Mouse (Mus musculus) megakaryocyte, embryonic 14.5 days (primary cell): Measurements from ENCODE around the gene Aoah. TPM values are rescaled to one million over a fixed set of nuclear protein-coding genes. Genes with fewer than 3 reads are reported as not detected.

Experiments
- H3K27me3 ChIP-seq: replicated peaks from 2 replicates; pipeline ENCODE3; 2012; ENCODE audit warnings: inconsistent platforms
- H3K36me3 ChIP-seq: replicated peaks from 2 replicates; pipeline ENCODE3; 2012; ENCODE audit warnings: low read length, inconsistent platforms, mixed read lengths
- H3K4me1 ChIP-seq: 2 replicates; pipeline ENCODE4 v1.6.1; 2012; ENCODE audit warnings: inconsistent platforms
- H3K4me3 ChIP-seq: replicated peaks from 2 replicates; pipeline ENCODE3; 2012; ENCODE audit warnings: moderate library complexity, mild to moderate bottlenecking, inconsistent platforms
- H3K9me3 ChIP-seq: 2 replicates; pipeline ENCODE4 v1.6.1; 2012; ENCODE audit warnings: inconsistent platforms
- FLI1 ChIP-seq: IDR thresholded peaks from 2 replicates; pipeline ENCODE4 v1.6.1; 2012; ENCODE audit warnings: low read length, inconsistent platforms, mixed read lengths
- GATA1 ChIP-seq: IDR thresholded peaks from 3 replicates; pipeline ENCODE4 v1.6.1; 2012; ENCODE audit warnings: mixed read lengths, low read length, inconsistent platforms, borderline replicate concordance
- polyA plus RNA-seq: library from polyadenylated mRNA; stranded (reverse); fragments of >175 nt; gene quantifications from 2 replicates; pipeline ENCODE4 v1.2.3, GENCODE M21; 2012; ENCODE audit warnings: low replicate concordance; ENCODE audit not compliant: insufficient read depth

The Aoah gene
- polyA plus RNA-seq: 0.48 TPM in 1 of 2 replicates, not detected in the other

GRCm38 (mm10) chr13:20793901-20794300 lies at the start of gene Aoah:
Gene Aoah (plus strand): TSS chr13:20794113.
- Histone ChIP-seq H3K36me3 (no peaks in the 10 kb centered on the region), H3K4me1 (peaks cover 4% of the 10 kb centered on the region), H3K27me3 (no peaks in the 10 kb centered on the region), H3K9me3 (no peaks in the 10 kb centered on the region), H3K4me3 (peak within 1 kb of the TSS; percentile 79)
- TF ChIP-seq GATA1 (no peak), FLI1 (no peak)

GRCm38 (mm10) chr13:20754843-20755242 lies 39.1 kb upstream of the Aoah start:
- Histone ChIP-seq H3K9me3 (no peaks in the 10 kb centered on the region), H3K27me3 (no peaks in the 10 kb centered on the region), H3K4me3 (no peak overlapping the region), H3K4me1 (no peaks in the 10 kb centered on the region), H3K36me3 (no peaks in the 10 kb centered on the region)
- TF ChIP-seq FLI1 (no peak), GATA1 (no peak)

- Histone ChIP-seq H3K36me3 (no peaks in the 10 kb centered on the region), H3K9me3 (no peaks in the 10 kb centered on the region), H3K4me1 (peaks cover 4% of the 10 kb centered on the region), H3K4me3 (no peak overlapping the region), H3K27me3 (no peaks in the 10 kb centered on the region)
- no peak for TF ChIP-seq GATA1
- TF ChIP-seq FLI1: no peak
Measured at GRCm38 (mm10) chr13:20783648-20784047, 10.3 kb upstream of the Aoah start.

GRCm38 (mm10) chr13:20784060-20784459 lies 9.9 kb upstream of the Aoah start:
- H3K9me3 ChIP-seq: no peaks in the 10 kb centered on the region
- no peaks in the 10 kb centered on the region for H3K36me3 ChIP-seq
- TF ChIP-seq GATA1 (no peak), FLI1 (no peak)
- no peaks in the 10 kb centered on the region for H3K27me3 ChIP-seq
- peaks cover 4% of the 10 kb centered on the region for H3K4me1 ChIP-seq
- no peak overlapping the region for H3K4me3 ChIP-seq

GRCm38 (mm10) chr13:20785960-20786359 lies 8.0 kb upstream of the Aoah start:
- Histone ChIP-seq H3K9me3 (no peaks in the 10 kb centered on the region), H3K4me3 (no peak overlapping the region), H3K4me1 (peaks cover 4% of the 10 kb centered on the region), H3K36me3 (no peaks in the 10 kb centered on the region), H3K27me3 (no peaks in the 10 kb centered on the region)
- no peak for TF ChIP-seq GATA1
- no peak for TF ChIP-seq FLI1

DNA sequence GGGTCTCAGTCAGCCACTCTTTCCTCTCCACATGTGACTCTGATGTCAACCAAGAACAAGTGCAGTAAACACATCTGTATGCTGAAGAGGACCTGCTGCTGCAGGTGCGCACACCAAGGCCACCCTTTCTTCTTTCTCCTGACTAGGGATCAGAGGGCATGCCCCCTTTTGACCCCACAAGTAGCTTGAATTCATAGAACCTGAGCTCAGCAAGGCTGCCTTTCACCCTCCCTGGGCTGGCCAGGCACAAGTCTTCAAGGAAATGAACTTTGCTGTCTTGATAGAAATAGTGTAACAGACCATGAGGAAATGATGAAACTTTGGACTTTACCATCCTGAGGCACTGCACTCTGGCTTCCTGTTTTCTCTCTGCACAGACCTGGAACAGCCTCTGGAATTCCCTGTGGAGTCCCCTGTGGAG lies 7.1 kb upstream of the Aoah start:
- Histone ChIP-seq H3K4me3 (no peak overlapping the region), H3K9me3 (no peaks in the 10 kb centered on the region), H3K4me1 (peaks cover 4% of the 10 kb centered on the region), H3K27me3 (no peaks in the 10 kb centered on the region), H3K36me3 (no peaks in the 10 kb centered on the region)
- no peak for TF ChIP-seq FLI1
- TF ChIP-seq GATA1: no peak

DNA sequence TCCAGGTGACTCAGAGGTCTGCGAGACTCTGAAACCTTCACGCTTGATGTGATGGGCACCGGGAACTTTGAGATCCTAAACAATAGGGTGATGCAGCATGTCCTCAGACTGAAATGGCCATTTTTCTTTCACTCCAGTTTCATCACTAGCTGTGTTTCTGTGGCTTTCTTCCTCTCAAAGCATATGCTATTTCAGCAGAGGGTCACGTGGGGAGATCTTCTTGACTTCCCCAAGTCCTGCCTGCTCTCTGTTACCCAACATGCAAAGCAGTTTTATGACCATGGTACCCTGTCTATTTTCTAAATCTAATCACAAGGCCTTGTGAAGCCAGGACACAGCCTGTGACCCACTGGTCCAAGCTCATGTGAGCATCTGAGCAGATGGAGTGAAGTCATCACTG lies 6.0 kb upstream of the Aoah start:
- peaks cover 4% of the 10 kb centered on the region for H3K4me1 ChIP-seq
- H3K4me3 ChIP-seq: no peak overlapping the region
- no peaks in the 10 kb centered on the region for H3K27me3 ChIP-seq
- no peaks in the 10 kb centered on the region for H3K9me3 ChIP-seq
- no peak for TF ChIP-seq GATA1
- no peak for TF ChIP-seq FLI1
- H3K36me3 ChIP-seq: no peaks in the 10 kb centered on the region

DNA sequence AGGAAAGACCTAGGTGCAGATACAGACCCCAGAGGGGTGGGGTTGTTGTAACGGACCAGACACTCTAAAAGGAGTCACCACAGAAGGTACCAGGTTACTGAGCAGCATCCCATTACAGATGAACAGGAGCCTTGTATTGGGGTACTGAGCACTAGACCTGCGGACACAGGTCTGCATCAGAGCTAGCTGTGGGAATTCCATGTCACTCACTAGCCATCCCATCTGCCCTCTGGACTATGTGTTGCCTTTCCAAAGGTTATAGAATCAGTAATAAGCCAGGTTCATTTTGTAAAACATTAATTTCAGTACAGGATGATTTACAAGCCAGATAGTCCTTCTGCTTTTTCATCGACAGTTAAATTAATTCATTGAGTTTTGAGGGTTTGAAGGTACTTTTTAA lies 2.7 kb downstream of the Aoah start:
- Histone ChIP-seq H3K27me3 (no peaks in the 10 kb centered on the region), H3K36me3 (no peaks in the 10 kb centered on the region), H3K9me3 (no peaks in the 10 kb centered on the region), H3K4me1 (peaks cover 4% of the 10 kb centered on the region), H3K4me3 (no peak overlapping the region)
- no peak for TF ChIP-seq GATA1
- no peak for TF ChIP-seq FLI1

GRCm38 (mm10) chr13:20798536-20798935 lies 4.6 kb downstream of the Aoah start:
- peaks cover 4% of the 10 kb centered on the region for H3K4me1 ChIP-seq
- H3K9me3 ChIP-seq: no peaks in the 10 kb centered on the region
- H3K27me3 ChIP-seq: no peaks in the 10 kb centered on the region
- TF ChIP-seq FLI1: no peak
- TF ChIP-seq GATA1: no peak
- no peak overlapping the region for H3K4me3 ChIP-seq
- no peaks in the 10 kb centered on the region for H3K36me3 ChIP-seq

GRCm38 (mm10) chr13:20799772-20800171 lies 5.9 kb downstream of the Aoah start:
- Histone ChIP-seq H3K27me3 (no peaks in the 10 kb centered on the region), H3K36me3 (no peaks in the 10 kb centered on the region), H3K4me1 (no peaks in the 10 kb centered on the region), H3K9me3 (no peaks in the 10 kb centered on the region), H3K4me3 (no peak overlapping the region)
- TF ChIP-seq GATA1: no peak

GRCm38 (mm10) chr13:20800569-20800968 lies 6.7 kb downstream of the Aoah start:
- H3K9me3 ChIP-seq: no peaks in the 10 kb centered on the region
- H3K4me3 ChIP-seq: no peak overlapping the region
- H3K36me3 ChIP-seq: no peaks in the 10 kb centered on the region
- H3K4me1 ChIP-seq: no peaks in the 10 kb centered on the region
- H3K27me3 ChIP-seq: no peaks in the 10 kb centered on the region
- no peak for TF ChIP-seq FLI1
- no peak for TF ChIP-seq GATA1
